Mouse (Mus musculus): ENCODE data around the gene Chst11.

DNA sequence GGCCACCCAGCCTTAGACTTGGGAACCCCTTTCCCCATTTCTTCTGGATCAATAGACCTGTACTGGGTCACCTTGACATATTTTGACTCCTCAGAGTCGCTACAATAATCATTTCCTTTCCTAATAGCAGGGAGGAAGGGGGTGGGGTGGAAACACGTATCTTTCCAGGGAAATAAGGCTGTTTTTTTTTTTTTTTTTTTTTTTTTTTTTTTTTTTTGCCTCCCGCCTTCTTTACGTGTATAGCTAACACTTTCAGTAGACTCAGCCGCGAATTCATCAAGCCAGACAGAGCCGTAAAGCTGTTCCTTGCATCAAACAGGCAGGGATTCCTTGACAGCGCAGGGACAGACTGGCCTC lies 1.7 kb downstream of the Chst11 start:
- TF ChIP-seq CTCF (IDR thresholded peaks at IDR 0.05) (no peak), POLR2A (IDR thresholded peaks at IDR 0.05; ENCODE audit: insufficient read depth, low read depth, low read length) (no peak), EP300 (IDR thresholded peaks at IDR 0.05; ENCODE audit: insufficient read depth, low read depth, low read length) (no peak)
